Mouse (Mus musculus) megakaryocyte, embryonic 14.5 days (primary cell): ENCODE data around the gene Gls2. TPM values are rescaled to one million over a fixed set of nuclear protein-coding genes. Genes with fewer than 3 reads are reported as not detected.
"Not testable (repeated sequence)": the region's sequence is repeated elsewhere in the genome, so short reads cannot be mapped to it uniquely, and the experiment has no call there.

Experiments
- H3K27me3 ChIP-seq: replicated peaks from 2 replicates; pipeline ENCODE3; 2012; ENCODE audit warnings: inconsistent platforms
- H3K36me3 ChIP-seq: replicated peaks from 2 replicates; pipeline ENCODE3; 2012; ENCODE audit warnings: low read length, inconsistent platforms, mixed read lengths
- H3K4me1 ChIP-seq: 2 replicates; pipeline ENCODE4 v1.6.1; 2012; ENCODE audit warnings: inconsistent platforms
- H3K4me3 ChIP-seq: replicated peaks from 2 replicates; pipeline ENCODE3; 2012; ENCODE audit warnings: moderate library complexity, mild to moderate bottlenecking, inconsistent platforms
- H3K9me3 ChIP-seq: 2 replicates; pipeline ENCODE4 v1.6.1; 2012; ENCODE audit warnings: inconsistent platforms
- FLI1 ChIP-seq: IDR thresholded peaks from 2 replicates; pipeline ENCODE4 v1.6.1; 2012; ENCODE audit warnings: low read length, inconsistent platforms, mixed read lengths
- GATA1 ChIP-seq: IDR thresholded peaks from 3 replicates; pipeline ENCODE4 v1.6.1; 2012; ENCODE audit warnings: mixed read lengths, low read length, inconsistent platforms, borderline replicate concordance
- polyA plus RNA-seq: library from polyadenylated mRNA; stranded (reverse); fragments of >175 nt; gene quantifications from 2 replicates; pipeline ENCODE4 v1.2.3, GENCODE M21; 2012; ENCODE audit warnings: low replicate concordance; ENCODE audit not compliant: insufficient read depth

Gene Gls2
- polyA plus RNA-seq, 1 experiment, result 1.8 TPM

- Histone ChIP-seq H3K36me3 (peaks cover 11% of the 10 kb centered on the region), H3K4me1 (peaks cover 26% of the 10 kb centered on the region), H3K27me3 (peaks cover 11% of the 10 kb centered on the region), H3K9me3 (no peaks in the 10 kb centered on the region), H3K4me3 (peak overlapping the region; percentile 90)
- no peak for TF ChIP-seq FLI1
- TF ChIP-seq GATA1, result no peak
These were observed 18.6 kb downstream of the Gls2 start for GRCm38 (mm10) chr10:128212871-128213323.

GRCm38 (mm10) chr10:128214112-128214511, 19.9 kb downstream of the Gls2 start:
- H3K4me3 ChIP-seq, H3K9me3 ChIP-seq, H3K36me3 ChIP-seq: not testable (repeated sequence)
- H3K27me3 ChIP-seq, result peaks cover 11% of the 10 kb centered on the region
- H3K4me1 ChIP-seq, result peaks cover 26% of the 10 kb centered on the region

GRCm38 (mm10) chr10:128214981-128215380, 20.7 kb downstream of the Gls2 start:
- Histone ChIP-seq H3K4me3 (no peak overlapping the region), H3K27me3 (peaks cover 11% of the 10 kb centered on the region), H3K4me1 (peaks cover 26% of the 10 kb centered on the region), H3K9me3 (no peaks in the 10 kb centered on the region), H3K36me3 (peaks cover 5% of the 10 kb centered on the region)
- TF ChIP-seq FLI1, result no peak
- no peak for TF ChIP-seq GATA1

GRCm38 (mm10) chr10:128218387-128219117, 24.3 kb downstream of the Gls2 start:
- H3K4me3 ChIP-seq, result no peak overlapping the region
- H3K27me3 ChIP-seq, result peaks cover 10% of the 10 kb centered on the region
- TF ChIP-seq GATA1, result no peak
- no peak for TF ChIP-seq FLI1
- H3K9me3 ChIP-seq, result no peaks in the 10 kb centered on the region
- peaks cover 6% of the 10 kb centered on the region for H3K4me1 ChIP-seq
- H3K36me3 ChIP-seq, result no peaks in the 10 kb centered on the region

GRCm38 (mm10) chr10:128221533-128222286, 27.5 kb downstream of the Gls2 start:
- Histone ChIP-seq H3K4me3 (no peak overlapping the region), H3K4me1 (peaks cover 16% of the 10 kb centered on the region), H3K27me3 (peaks cover 17% of the 10 kb centered on the region), H3K36me3 (no peaks in the 10 kb centered on the region), H3K9me3 (no peaks in the 10 kb centered on the region)
- TF ChIP-seq FLI1 (no peak), GATA1 (no peak)

GRCm38 (mm10) chr10:128225064-128225463, 30.8 kb downstream of the Gls2 start:
- no peak for TF ChIP-seq FLI1
- Histone ChIP-seq H3K36me3 (no peaks in the 10 kb centered on the region), H3K4me1 (peaks cover 16% of the 10 kb centered on the region), H3K9me3 (no peaks in the 10 kb centered on the region), H3K27me3 (peaks cover 20% of the 10 kb centered on the region), H3K4me3 (no peak overlapping the region)

GRCm38 (mm10) chr10:128225538-128225937, 31.3 kb downstream of the Gls2 start, which contains the start of gene Mip:
Gene Mip, plus strand, starts transcription at chr10:128225838.
- Histone ChIP-seq H3K27me3 (peaks cover 20% of the 10 kb centered on the region), H3K4me3 (no peak within 1 kb of the TSS), H3K9me3 (no peaks in the 10 kb centered on the region), H3K36me3 (no peaks in the 10 kb centered on the region), H3K4me1 (peaks cover 17% of the 10 kb centered on the region)
- TF ChIP-seq FLI1 (no peak), GATA1 (no peak)

GRCm38 (mm10) chr10:128227592-128227991, 33.3 kb downstream of the Gls2 start:
- no peak overlapping the region for H3K4me3 ChIP-seq
- H3K4me1 ChIP-seq, result peaks cover 20% of the 10 kb centered on the region
- no peaks in the 10 kb centered on the region for H3K9me3 ChIP-seq
- TF ChIP-seq FLI1 (no peak), GATA1 (no peak)
- H3K27me3 ChIP-seq, result peaks cover 16% of the 10 kb centered on the region
- H3K36me3 ChIP-seq, result no peaks in the 10 kb centered on the region

GRCm38 (mm10) chr10:128228009-128228408, 33.8 kb downstream of the Gls2 start:
- TF ChIP-seq FLI1, result no peak
- Histone ChIP-seq H3K4me1 (peaks cover 24% of the 10 kb centered on the region), H3K36me3 (no peaks in the 10 kb centered on the region), H3K27me3 (peaks cover 16% of the 10 kb centered on the region), H3K4me3 (no peak overlapping the region), H3K9me3 (no peaks in the 10 kb centered on the region)

GRCm38 (mm10) chr10:128230582-128230981, 36.3 kb downstream of the Gls2 start:
- peak overlapping the region; percentile 96 for H3K4me3 ChIP-seq
- peaks cover 2% of the 10 kb centered on the region for H3K36me3 ChIP-seq
- H3K9me3 ChIP-seq, result no peaks in the 10 kb centered on the region
- H3K27me3 ChIP-seq, result peaks cover 3% of the 10 kb centered on the region
- peaks cover 27% of the 10 kb centered on the region for H3K4me1 ChIP-seq
- TF ChIP-seq GATA1, result no peak
- no peak for TF ChIP-seq FLI1
